Comparison of ENCODE assay signal across 21 mouse cellular contexts in genomic region chr10:108558812-108559606, GRCm38 (mm10).
A peak's percentile ranks its signal among the peaks of the same experiment; 100 is the strongest.
DNase-seq lines count a peak whose midpoint lies in the region; ATAC-seq lines count a peak whose summit lies in the region.
"Had no signal": no experiment of that assay in that cellular context is flagged by ENCODE, and none has a peak within 500 bp of the region (broad histone marks: within the 10 kb centered on the region; RNA-seq: fewer than 3 reads in every experiment).

No protein-coding gene starts in this region.

- H3K27me3 ChIP-seq in forebrain, embryonic 11.5 days (ENCODE audit: control insufficient read depth, insufficient read depth, low read length) = no peaks in the 10 kb centered on the region
- H3K27me3 ChIP-seq in forebrain, embryonic 10.5 days (ENCODE audit: poor library complexity, severe bottlenecking) = no peaks in the 10 kb centered on the region
- H3K27me3 ChIP-seq in midbrain, embryonic 11.5 days (ENCODE audit: control insufficient read depth, insufficient read depth, low read length) = no peaks in the 10 kb centered on the region
- no peaks in the 10 kb centered on the region for H3K27me3 ChIP-seq in midbrain, embryonic 10.5 days (ENCODE audit: low read depth, poor library complexity, severe bottlenecking)
- H3K27me3 ChIP-seq in forebrain, embryonic 15.5 days = no peaks in the 10 kb centered on the region
- no peaks in the 10 kb centered on the region for H3K27me3 ChIP-seq in neural tube, embryonic 14.5 days (ENCODE audit: control insufficient read depth, insufficient read depth, low read length)
- H3K27me3 ChIP-seq: embryonic facial prominence, embryonic 13.5 days; heart, embryonic 15.5 days; liver, embryonic 15.5 days had no signal

- H3K36me3 ChIP-seq in forebrain, embryonic 11.5 days (ENCODE audit: control insufficient read depth, insufficient read depth, low read length) = no peaks in the 10 kb centered on the region
- no peaks in the 10 kb centered on the region for H3K36me3 ChIP-seq in forebrain, embryonic 10.5 days (replicated peaks)
- H3K36me3 ChIP-seq in midbrain, embryonic 11.5 days (ENCODE audit: control insufficient read depth, insufficient read depth, low read length) = no peaks in the 10 kb centered on the region
- no peaks in the 10 kb centered on the region for H3K36me3 ChIP-seq in midbrain, embryonic 10.5 days
- no peaks in the 10 kb centered on the region for H3K36me3 ChIP-seq in forebrain, embryonic 15.5 days
- no peaks in the 10 kb centered on the region for H3K36me3 ChIP-seq in neural tube, embryonic 14.5 days (ENCODE audit: control insufficient read depth, insufficient read depth, low read length)
- H3K36me3 ChIP-seq: embryonic facial prominence, embryonic 13.5 days; heart, embryonic 15.5 days; liver, embryonic 15.5 days had no signal

- peak; percentile 54 for ATAC-seq in forebrain, embryonic 11.5 days (replicated peaks; ENCODE audit: low FRiP score)
- 0 out of 2 replicates have a peak, but pooled peaks have one; percentile 24 for ATAC-seq in midbrain, embryonic 11.5 days (ENCODE audit: low FRiP score)
- peak; percentile 71; the same call in 1 of the 2 replicates for ATAC-seq in forebrain, embryonic 15.5 days (replicated peaks)
- peak; percentile 41; the same call in 1 of the 2 replicates for ATAC-seq in neural tube, embryonic 14.5 days (ENCODE audit: low read depth)
- ATAC-seq: intestine, postnatal 0 days; lung, postnatal 0 days had no signal

- no peaks in the 10 kb centered on the region for H3K4me1 ChIP-seq in forebrain, embryonic 11.5 days (replicated peaks; ENCODE audit: control insufficient read depth, insufficient read depth, low read length)
- peaks cover 10% of the 10 kb centered on the region for H3K4me1 ChIP-seq in forebrain, embryonic 10.5 days
- H3K4me1 ChIP-seq in midbrain, embryonic 11.5 days (ENCODE audit: control insufficient read depth, insufficient read depth, low read length) = no peaks in the 10 kb centered on the region
- H3K4me1 ChIP-seq in midbrain, embryonic 10.5 days = no peaks in the 10 kb centered on the region
- 0 out of 2 replicates have a peak, but pooled peaks cover 10% of the 10 kb centered on the region for H3K4me1 ChIP-seq in forebrain, embryonic 15.5 days
- H3K4me1 ChIP-seq in neural tube, embryonic 14.5 days (ENCODE audit: control insufficient read depth, insufficient read depth, low read length) = peaks cover 5% of the 10 kb centered on the region; the same call in 1 of the 2 replicates
- H3K4me1 ChIP-seq: embryonic facial prominence, embryonic 13.5 days; heart, embryonic 15.5 days; liver, embryonic 15.5 days had no signal

- DNase-seq in forebrain, embryonic 11.5 days (ENCODE audit: low spot score) = no peak
- no peak for DNase-seq in forebrain, embryonic 10.5 days (ENCODE audit: extremely low spot score, low spot score)
- DNase-seq in midbrain, embryonic 11.5 days (ENCODE audit: low spot score, missing footprints) = no peak
- no peak for DNase-seq in midbrain, embryonic 10.5 days (ENCODE audit: low spot score)
- no peak for DNase-seq in urinary bladder, adult 18-20 months (ENCODE audit: low spot score in 2 of 2)
- no peak for DNase-seq in yolk sac, embryonic 10.5 days (ENCODE audit: low spot score)
- DNase-seq: adrenal gland, adult 2 months; cerebellum, adult 2 months; gastrocnemius, postnatal 10 days; heart, adult 18-20 months; kidney, postnatal 14 days; layer of hippocampus, adult 9-11 months; right cerebral cortex, postnatal 25 days; thymus, postnatal 25 days had no signal

- no peak overlapping the region for H3K9ac ChIP-seq in forebrain, embryonic 11.5 days (ENCODE audit: low read length)
- H3K9ac ChIP-seq in midbrain, embryonic 11.5 days (ENCODE audit: low read length) = no peak overlapping the region
- H3K9ac ChIP-seq in forebrain, embryonic 15.5 days (replicated peaks) = no peak overlapping the region
- H3K9ac ChIP-seq in neural tube, embryonic 14.5 days (replicated peaks; ENCODE audit: low read depth, low read length) = no peak overlapping the region
- H3K9ac ChIP-seq: embryonic facial prominence, embryonic 13.5 days; heart, embryonic 15.5 days; liver, embryonic 15.5 days had no signal

- H3K27ac ChIP-seq in forebrain, embryonic 11.5 days (ENCODE audit: low read depth, low read length) = no peak overlapping the region
- no peak overlapping the region for H3K27ac ChIP-seq in forebrain, embryonic 10.5 days
- H3K27ac ChIP-seq in midbrain, embryonic 11.5 days (ENCODE audit: low read depth, low read length) = no peak overlapping the region
- no peak overlapping the region for H3K27ac ChIP-seq in midbrain, embryonic 10.5 days (replicated peaks)
- no peak overlapping the region for H3K27ac ChIP-seq in forebrain, embryonic 15.5 days (replicated peaks)
- no peak overlapping the region for H3K27ac ChIP-seq in neural tube, embryonic 14.5 days (ENCODE audit: low read depth, low read length)
- H3K27ac ChIP-seq: embryonic facial prominence, embryonic 13.5 days; heart, embryonic 15.5 days; liver, embryonic 15.5 days had no signal

- WGBS in forebrain, embryonic 11.5 days = 79% methylated on average over 19 of the region's 19 CpGs
- WGBS in forebrain, embryonic 10.5 days = 85% methylated on average over 19 of the region's 19 CpGs
- WGBS in midbrain, embryonic 11.5 days = 83% methylated on average over 19 of the region's 19 CpGs
- 84% methylated on average over 19 of the region's 19 CpGs for WGBS in midbrain, embryonic 10.5 days
- WGBS in forebrain, embryonic 15.5 days = 49% methylated on average over 19 of the region's 19 CpGs
- WGBS in neural tube, embryonic 14.5 days = 60% methylated on average over 19 of the region's 19 CpGs

- no peaks in the 10 kb centered on the region for H3K9me3 ChIP-seq in forebrain, embryonic 11.5 days (ENCODE audit: control insufficient read depth, low read length)
- H3K9me3 ChIP-seq in forebrain, embryonic 10.5 days = no peaks in the 10 kb centered on the region
- H3K9me3 ChIP-seq in midbrain, embryonic 11.5 days (ENCODE audit: control insufficient read depth, low read length) = no peaks in the 10 kb centered on the region
- H3K9me3 ChIP-seq in midbrain, embryonic 10.5 days (replicated peaks) = no peaks in the 10 kb centered on the region
- no peaks in the 10 kb centered on the region for H3K9me3 ChIP-seq in forebrain, embryonic 15.5 days
- H3K9me3 ChIP-seq in neural tube, embryonic 14.5 days (ENCODE audit: control insufficient read depth, low read length) = no peaks in the 10 kb centered on the region
- H3K9me3 ChIP-seq: embryonic facial prominence, embryonic 13.5 days; heart, embryonic 15.5 days; liver, embryonic 15.5 days had no signal

- no peak overlapping the region for H3K4me2 ChIP-seq in forebrain, embryonic 11.5 days (ENCODE audit: low read depth, low read length, severe bottlenecking)
- H3K4me2 ChIP-seq in midbrain, embryonic 11.5 days = no peak overlapping the region
- H3K4me2 ChIP-seq in forebrain, embryonic 15.5 days (replicated peaks) = no peak overlapping the region
- no peak overlapping the region for H3K4me2 ChIP-seq in neural tube, embryonic 14.5 days (ENCODE audit: low read depth, low read length)
- H3K4me2 ChIP-seq: embryonic facial prominence, embryonic 13.5 days; heart, embryonic 15.5 days; liver, embryonic 15.5 days had no signal

- no peak overlapping the region for H3K4me3 ChIP-seq in forebrain, embryonic 11.5 days (ENCODE audit: low read depth, low read length)
- no peak overlapping the region for H3K4me3 ChIP-seq in forebrain, embryonic 10.5 days
- H3K4me3 ChIP-seq in midbrain, embryonic 11.5 days (ENCODE audit: low read depth, low read length) = no peak overlapping the region
- H3K4me3 ChIP-seq in midbrain, embryonic 10.5 days = no peak overlapping the region
- H3K4me3 ChIP-seq in forebrain, embryonic 15.5 days = no peak overlapping the region
- H3K4me3 ChIP-seq in neural tube, embryonic 14.5 days (ENCODE audit: low read depth, low read length) = no peak overlapping the region
- H3K4me3 ChIP-seq: embryonic facial prominence, embryonic 13.5 days; heart, embryonic 15.5 days; liver, embryonic 15.5 days had no signal
